In genomic region chr9:122021581-122021980, GRCm38 (mm10) we compare ENCODE assay signal across 23 mouse cellular contexts.
"Had no signal": no experiment of that assay in that cellular context is flagged by ENCODE, and none has a peak within 500 bp of the region (broad histone marks: within the 10 kb centered on the region; RNA-seq: fewer than 3 reads in every experiment).

No protein-coding gene starts in this region.

- H3K27ac ChIP-seq: limb, embryonic 10.5 days; limb, embryonic 13.5 days; liver, embryonic 12.5 days; liver, embryonic 15.5 days; midbrain, embryonic 10.5 days; neural tube, embryonic 12.5 days; neural tube, embryonic 15.5 days had no signal

- DNase-seq: kidney, adult 9 months; layer of hippocampus, adult 9-11 months; liver; lung, adult 18-20 months; lung, postnatal 10 days; lung, postnatal 36 days; midbrain, embryonic 14.5 days; right cerebral cortex, adult 18-20 months; right cerebral cortex, postnatal 14 days; right cerebral cortex, postnatal 4 days; thymus, adult 2 months; thymus, postnatal 14 days; thymus, postnatal 4 days had no signal

- H3K4me3 ChIP-seq: layer of hippocampus, adult 2 months; limb, embryonic 10.5 days; limb, embryonic 13.5 days; liver, embryonic 12.5 days; liver, embryonic 15.5 days; lung, embryonic 15.5 days; megakaryocyte, embryonic 14.5 days; midbrain, embryonic 10.5 days; neural tube, embryonic 12.5 days; neural tube, embryonic 15.5 days had no signal

- H3K9me3 ChIP-seq: limb, embryonic 10.5 days; limb, embryonic 13.5 days; liver, embryonic 12.5 days; liver, embryonic 15.5 days; lung, embryonic 15.5 days; midbrain, embryonic 10.5 days; neural tube, embryonic 12.5 days; neural tube, embryonic 15.5 days had no signal

- H3K36me3 ChIP-seq: limb, embryonic 10.5 days; limb, embryonic 13.5 days; liver, embryonic 12.5 days; liver, embryonic 15.5 days; lung, embryonic 15.5 days; midbrain, embryonic 10.5 days; neural tube, embryonic 12.5 days; neural tube, embryonic 15.5 days had no signal

- H3K27me3 ChIP-seq: limb, embryonic 13.5 days; liver, embryonic 12.5 days; liver, embryonic 15.5 days; lung, embryonic 15.5 days; neural tube, embryonic 12.5 days; neural tube, embryonic 15.5 days had no signal

- H3K4me1 ChIP-seq: liver, embryonic 15.5 days had no signal

- ATAC-seq: liver, embryonic 12.5 days had no signal

- H3K4me2 ChIP-seq: limb, embryonic 13.5 days; liver, embryonic 12.5 days; liver, embryonic 15.5 days; lung, embryonic 15.5 days; neural tube, embryonic 12.5 days; neural tube, embryonic 15.5 days had no signal

- H3K9ac ChIP-seq: limb, embryonic 13.5 days; liver, embryonic 12.5 days; liver, embryonic 15.5 days; lung, embryonic 15.5 days; neural tube, embryonic 12.5 days; neural tube, embryonic 15.5 days had no signal
